ENCODE assay signal across 9 mouse cellular contexts in the genomic region with DNA sequence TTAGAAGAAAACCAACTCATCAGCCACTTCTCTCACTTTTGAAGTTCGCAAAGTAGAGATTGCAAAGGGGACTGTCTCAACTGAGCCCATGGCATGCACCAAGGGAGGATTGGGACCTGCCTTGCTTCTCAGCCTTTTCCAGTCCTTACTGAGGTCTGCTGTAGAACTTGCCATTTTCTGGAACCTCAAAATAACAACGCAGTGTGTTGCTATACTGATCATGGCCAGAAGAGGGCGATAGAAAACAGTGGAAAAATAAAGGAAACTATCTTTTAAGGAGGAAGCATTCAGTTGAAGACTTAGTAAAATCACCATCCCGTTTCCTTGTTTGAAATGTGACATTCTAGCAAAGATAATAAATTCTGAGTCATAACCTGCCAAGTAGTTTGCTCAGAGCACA.
DNase-seq lines count a peak whose midpoint lies in the region; ATAC-seq and TF ChIP-seq lines count a peak whose summit lies in the region.
"Had no signal": no experiment of that assay in that cellular context is flagged by ENCODE, and none has a peak within 500 bp of the region (broad histone marks: within the 10 kb centered on the region; RNA-seq: fewer than 3 reads in every experiment).

No protein-coding gene starts in this region.

- H3K4me3 ChIP-seq in midbrain, embryonic 14.5 days (replicated peaks; ENCODE audit: low read depth, low read length): no peak overlapping the region
- no peak overlapping the region for H3K4me3 ChIP-seq in midbrain, embryonic 16.5 days (ENCODE audit: low read depth, low read length)
- no peak overlapping the region for H3K4me3 ChIP-seq in forebrain, embryonic 14.5 days (ENCODE audit: low read depth, low read length)
- H3K4me3 ChIP-seq: midbrain, embryonic 12.5 days had no signal

- no peaks in the 10 kb centered on the region for H3K9me3 ChIP-seq in midbrain, embryonic 14.5 days (ENCODE audit: control insufficient read depth, low read length)
- H3K9me3 ChIP-seq in midbrain, embryonic 16.5 days (replicated peaks; ENCODE audit: control insufficient read depth, low read length, poor library complexity, severe bottlenecking): no peaks in the 10 kb centered on the region
- H3K9me3 ChIP-seq in forebrain, embryonic 14.5 days (replicated peaks; ENCODE audit: control insufficient read depth, low read length): no peaks in the 10 kb centered on the region
- H3K9me3 ChIP-seq: midbrain, embryonic 12.5 days had no signal

- H3K9ac ChIP-seq in midbrain, embryonic 14.5 days (replicated peaks; ENCODE audit: low read length): no peak overlapping the region
- H3K9ac ChIP-seq in midbrain, embryonic 16.5 days (ENCODE audit: low read depth, low read length): no peak overlapping the region
- no peak overlapping the region for H3K9ac ChIP-seq in forebrain, embryonic 14.5 days (ENCODE audit: low read length)
- H3K9ac ChIP-seq: midbrain, embryonic 12.5 days had no signal

- WGBS in midbrain, embryonic 14.5 days: 33% methylated on average over 4 of the region's 4 CpGs
- WGBS in midbrain, embryonic 16.5 days: 31% methylated on average over 4 of the region's 4 CpGs
- WGBS in forebrain, embryonic 14.5 days: 32% methylated on average over 4 of the region's 4 CpGs

- 0 out of 2 replicates have a peak, but pooled peaks cover 4% of the 10 kb centered on the region for H3K4me1 ChIP-seq in midbrain, embryonic 14.5 days (ENCODE audit: control insufficient read depth, insufficient read depth, low read length)
- H3K4me1 ChIP-seq in midbrain, embryonic 16.5 days (ENCODE audit: control insufficient read depth, insufficient read depth, low read length): 0 out of 2 replicates have a peak, but pooled peaks cover 4% of the 10 kb centered on the region
- H3K4me1 ChIP-seq in forebrain, embryonic 14.5 days (ENCODE audit: control insufficient read depth, insufficient read depth, low read length): no peaks in the 10 kb centered on the region
- H3K4me1 ChIP-seq: midbrain, embryonic 12.5 days had no signal

- ATAC-seq in midbrain, embryonic 14.5 days (ENCODE audit: low FRiP score, low TSS enrichment): no peak
- ATAC-seq in midbrain, embryonic 16.5 days: no peak
- ATAC-seq in forebrain, embryonic 14.5 days: 0 out of 2 replicates have a peak, but pooled peaks have one; percentile 12

- peak; percentile 21 to 42 for DNase-seq in adrenal gland, adult 18-20 months (ENCODE audit: low spot score in 2 of 2)
- DNase-seq in adrenal gland, postnatal 4 days (ENCODE audit: low spot score in 2 of 2): no peak
- peak; percentile 74 for DNase-seq in midbrain, embryonic 14.5 days
- DNase-seq in brain, embryonic 14.5 days (ENCODE audit: low read depth): peak; percentile 60
- DNase-seq in forebrain, embryonic 14.5 days (ENCODE audit: low spot score): peak; percentile 52
- peak; percentile 61 to 77 for DNase-seq in layer of hippocampus, postnatal 14 days (ENCODE audit: low spot score in 2 of 2)
- DNase-seq in natural killer cell, adult 2 months (ENCODE audit: low spot score in 2 of 2): peak; percentile 12 to 23

- TF ChIP-seq POLR2A in brain, embryonic 14.5 days (IDR thresholded peaks at IDR 0.05; ENCODE audit: borderline replicate concordance, extremely low read depth, insufficient read depth, insufficient read length, poor library complexity, severe bottlenecking): no peak

- no peaks in the 10 kb centered on the region for H3K36me3 ChIP-seq in midbrain, embryonic 14.5 days (ENCODE audit: control insufficient read depth, insufficient read depth, low read length)
- no peaks in the 10 kb centered on the region for H3K36me3 ChIP-seq in midbrain, embryonic 16.5 days (ENCODE audit: control insufficient read depth, insufficient read depth, low read length)
- H3K36me3 ChIP-seq in forebrain, embryonic 14.5 days (ENCODE audit: control insufficient read depth, insufficient read depth, low read length): no peaks in the 10 kb centered on the region
- H3K36me3 ChIP-seq: midbrain, embryonic 12.5 days had no signal

- H3K27me3 ChIP-seq in midbrain, embryonic 14.5 days (ENCODE audit: control insufficient read depth, insufficient read depth, low read length): no peaks in the 10 kb centered on the region
- H3K27me3 ChIP-seq in midbrain, embryonic 16.5 days (ENCODE audit: control insufficient read depth, insufficient read depth, low read depth, low read length): no peaks in the 10 kb centered on the region
- H3K27me3 ChIP-seq in forebrain, embryonic 14.5 days (replicated peaks; ENCODE audit: control insufficient read depth, insufficient read depth, low read length): no peaks in the 10 kb centered on the region
- H3K27me3 ChIP-seq: midbrain, embryonic 12.5 days had no signal

- no peak overlapping the region for H3K27ac ChIP-seq in midbrain, embryonic 14.5 days (replicated peaks; ENCODE audit: low read depth, low read length)
- H3K27ac ChIP-seq in midbrain, embryonic 16.5 days (ENCODE audit: low read length): no peak overlapping the region
- H3K27ac ChIP-seq in forebrain, embryonic 14.5 days (ENCODE audit: low read depth, low read length): no peak overlapping the region
- H3K27ac ChIP-seq: midbrain, embryonic 12.5 days had no signal

- no peak overlapping the region for H3K4me2 ChIP-seq in midbrain, embryonic 14.5 days (ENCODE audit: low read length)
- H3K4me2 ChIP-seq in midbrain, embryonic 16.5 days (ENCODE audit: low read length): no peak overlapping the region
- H3K4me2 ChIP-seq in forebrain, embryonic 14.5 days (ENCODE audit: low read length): no peak overlapping the region
- H3K4me2 ChIP-seq: midbrain, embryonic 12.5 days had no signal

- TF ChIP-seq CTCF in brain, embryonic 14.5 days (IDR thresholded peaks at IDR 0.05; ENCODE audit: borderline replicate concordance, extremely low read depth, insufficient read depth, insufficient read length): peak; percentile 45; the same call in 1 of the 2 replicates

Comparison
In these comparisons a context has a peak if more than half of its experiments do, and no peak if none do; other contexts are left out.
1. DNase-seq: peak in adrenal gland, adult 18-20 months (2 of 2), midbrain, embryonic 14.5 days (single experiment), brain, embryonic 14.5 days (single experiment), forebrain, embryonic 14.5 days (single experiment), layer of hippocampus, postnatal 14 days (2 of 2) and natural killer cell, adult 2 months (2 of 2); none in adrenal gland, postnatal 4 days (0 of 2).